Mouse (Mus musculus): ENCODE measurements around the gene Nemf.
A peak's percentile ranks its signal among the peaks of the same experiment; 100 is the strongest.

Gene Nemf

DNA sequence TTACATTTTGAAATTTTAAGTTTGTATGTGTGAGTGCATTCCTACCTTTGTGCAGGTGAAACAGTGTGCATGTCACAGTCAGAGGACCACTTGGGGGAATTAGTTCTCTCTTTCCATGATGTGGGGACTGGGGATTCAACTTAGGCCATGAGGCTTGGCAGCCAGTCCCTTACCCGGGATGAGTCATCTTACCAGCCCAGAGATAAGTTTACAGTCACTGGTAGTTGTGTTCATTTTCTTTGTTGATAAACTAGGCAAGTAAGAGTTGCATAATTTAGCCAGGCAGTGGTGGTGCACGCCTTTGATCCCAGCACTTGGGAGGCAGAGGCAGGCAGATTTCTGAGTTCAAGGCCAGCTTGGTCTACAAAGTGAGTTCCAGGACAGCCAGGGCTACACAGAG is 52.9 kb downstream of the Nemf start:
- no peak for DNase-seq (ENCODE audit: low spot score in 2 of 2)

- no peak for DNase-seq (ENCODE audit: low spot score in 2 of 2)
These were observed 54.8 kb downstream of the Nemf start for GRCm38 (mm10) chr12:69302171-69302570.

GRCm38 (mm10) chr12:69300391-69300790 is 56.6 kb downstream of the Nemf start:
- no peak for DNase-seq (ENCODE audit: low spot score in 2 of 2)

GRCm38 (mm10) chr12:69299831-69300230 is 57.1 kb downstream of the Nemf start:
- no peak for DNase-seq (ENCODE audit: low spot score in 2 of 2)

DNA sequence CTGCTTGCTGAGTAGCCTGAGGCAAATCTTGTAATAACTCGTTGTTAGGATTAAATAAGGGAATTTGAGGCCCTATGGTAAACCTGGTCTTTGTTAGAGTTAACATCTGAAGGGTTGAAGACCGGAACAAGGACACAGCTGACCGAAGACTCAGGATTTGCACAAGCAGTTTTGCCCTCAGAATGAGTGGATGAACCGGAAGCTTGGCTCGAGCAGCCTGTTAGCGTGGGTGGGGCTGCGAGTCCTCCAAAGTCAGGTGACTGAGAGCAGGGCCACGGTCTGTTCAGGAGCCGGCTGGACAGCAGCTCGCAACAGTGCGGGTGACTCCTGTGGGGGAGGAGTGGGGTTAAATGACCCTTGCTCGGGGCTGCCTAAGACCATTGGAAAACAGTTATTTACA is 57.7 kb downstream of the Nemf start:
- peak in 1 of 2 experiments; percentile 27 for DNase-seq (ENCODE audit: low spot score in 2 of 2)

GRCm38 (mm10) chr12:69298281-69298680 is 58.7 kb downstream of the Nemf start:
- no peak for DNase-seq (ENCODE audit: low spot score in 2 of 2)

DNA sequence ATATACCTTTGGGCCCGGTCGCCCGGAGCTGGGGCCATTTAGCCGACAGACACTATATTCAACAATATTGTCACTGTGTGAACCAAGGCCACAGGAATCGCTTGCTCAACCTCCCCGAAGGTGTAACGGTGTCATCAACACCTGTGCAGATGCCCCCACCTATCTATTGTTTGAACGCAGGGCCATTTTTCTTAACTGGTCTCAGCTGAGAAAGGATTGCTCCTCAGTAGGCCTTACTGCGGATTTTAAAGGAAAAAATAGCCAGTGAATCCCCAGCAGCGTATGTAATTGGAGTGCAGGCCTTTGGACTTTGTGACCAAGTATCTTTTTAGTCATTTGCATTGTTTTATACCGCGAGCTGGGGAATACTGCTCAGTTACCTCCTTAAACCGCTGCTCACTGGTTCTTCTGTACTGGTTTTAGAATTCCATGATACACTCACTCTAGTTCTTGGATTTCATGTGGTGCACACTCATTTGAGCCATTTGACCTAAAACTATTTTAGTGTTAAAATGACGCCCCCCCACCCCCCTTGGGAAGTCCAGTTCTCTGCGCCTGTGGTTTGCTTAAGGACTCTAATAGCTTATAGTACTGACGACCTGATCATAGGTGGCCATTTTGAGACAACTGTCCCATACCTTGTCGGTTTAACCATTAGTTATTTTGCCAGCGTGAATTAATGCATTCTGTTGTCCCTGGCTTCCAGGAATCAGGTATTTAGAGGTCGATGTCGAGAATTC is 59.4 kb downstream of the Nemf start:
- DNase-seq (ENCODE audit: low spot score in 2 of 2): no peak

- DNase-seq (ENCODE audit: low spot score in 2 of 2): peak; percentile 87 to 90
These were observed 60.2 kb downstream of the Nemf start, which contains the start of gene Klhdc2 for GRCm38 (mm10) chr12:69296511-69297410. Gene Klhdc2, plus strand, starts transcription at chr12:69296681.

GRCm38 (mm10) chr12:69295651-69296050 is 61.3 kb downstream of the Nemf start:
- DNase-seq (ENCODE audit: low spot score in 2 of 2): no peak

DNA sequence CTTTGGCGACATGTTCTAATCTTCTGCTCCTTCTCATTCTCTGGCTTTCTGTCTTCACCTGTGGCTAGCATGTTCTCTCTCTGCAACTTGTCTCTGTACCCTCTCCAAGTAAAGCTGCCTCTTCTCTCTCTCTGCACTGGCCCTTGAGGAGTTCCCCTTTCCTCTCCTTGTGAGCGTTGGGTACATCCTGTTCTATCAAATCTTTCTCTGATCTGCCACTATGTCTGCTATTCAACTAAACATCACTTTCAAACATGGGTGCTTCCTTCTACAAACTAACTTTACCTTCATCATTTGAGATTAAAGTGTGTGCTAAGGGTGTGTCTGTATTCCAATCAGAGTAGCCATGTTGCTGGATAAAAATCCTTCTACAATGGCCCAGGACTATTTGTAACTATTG is 62.0 kb downstream of the Nemf start:
- no peak for DNase-seq (ENCODE audit: low spot score in 2 of 2)

- no peak for DNase-seq (ENCODE audit: low spot score in 2 of 2)
These were observed 63.1 kb downstream of the Nemf start for GRCm38 (mm10) chr12:69293815-69294214.

DNA sequence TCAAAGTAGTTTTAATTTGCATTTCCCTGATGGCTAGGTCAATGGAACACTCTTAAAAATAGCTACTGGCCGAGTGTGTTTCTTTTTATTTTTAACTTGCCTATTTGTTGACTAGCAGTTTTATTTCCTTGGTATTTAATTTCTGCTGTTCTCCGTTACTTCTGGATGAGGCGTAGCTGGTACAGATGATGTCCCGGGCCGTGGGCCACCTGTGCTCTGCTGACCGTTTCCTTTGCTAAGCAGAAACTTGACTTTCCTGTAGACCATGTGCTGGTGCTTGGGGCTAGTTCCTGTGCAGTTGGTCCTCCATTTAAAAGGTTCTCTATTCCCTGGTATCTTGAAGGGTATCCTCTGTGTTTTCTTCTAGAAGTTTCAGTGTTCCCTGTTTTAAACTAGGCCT is 64.6 kb downstream of the Nemf start:
- DNase-seq (ENCODE audit: low spot score in 2 of 2): no peak

- no peak for DNase-seq (ENCODE audit: low spot score in 2 of 2)
These were observed 68.3 kb downstream of the Nemf start for GRCm38 (mm10) chr12:69288699-69289098.

- no peak for DNase-seq (ENCODE audit: low spot score in 2 of 2)
These were observed 69.4 kb downstream of the Nemf start for GRCm38 (mm10) chr12:69287535-69287934.

GRCm38 (mm10) chr12:69283146-69283545 is 73.8 kb downstream of the Nemf start:
- DNase-seq (ENCODE audit: low spot score in 2 of 2): no peak

GRCm38 (mm10) chr12:69280915-69281314 is 76.0 kb downstream of the Nemf start:
- DNase-seq (ENCODE audit: low spot score in 2 of 2): no peak

DNA sequence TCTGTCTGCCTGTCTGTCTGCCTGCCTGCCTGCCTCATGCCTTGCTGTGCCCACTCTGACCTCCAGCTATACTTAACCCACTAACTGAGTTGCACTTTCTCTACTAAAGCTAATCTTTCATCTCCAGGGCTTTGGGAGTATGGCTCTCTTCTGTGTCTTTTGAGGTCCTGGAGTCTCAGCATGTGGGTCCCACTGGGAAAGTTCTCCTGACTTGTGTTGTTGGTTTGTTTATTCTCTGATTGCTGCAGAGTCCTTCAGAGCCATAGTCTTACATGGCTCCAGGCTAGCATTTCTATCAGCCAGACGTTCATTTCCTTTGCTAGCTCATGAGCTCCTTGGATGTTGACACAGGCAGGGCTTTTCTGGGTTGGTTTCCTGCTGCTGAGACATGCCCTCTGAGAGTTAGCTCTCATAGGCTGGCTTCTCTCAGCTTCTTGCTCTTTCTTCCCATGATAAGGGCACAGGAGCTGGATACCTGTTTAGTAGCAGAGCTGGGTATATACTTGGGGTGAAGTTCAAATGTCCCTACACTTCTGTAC is 77.0 kb downstream of the Nemf start:
- DNase-seq (ENCODE audit: low spot score in 2 of 2): no peak

DNA sequence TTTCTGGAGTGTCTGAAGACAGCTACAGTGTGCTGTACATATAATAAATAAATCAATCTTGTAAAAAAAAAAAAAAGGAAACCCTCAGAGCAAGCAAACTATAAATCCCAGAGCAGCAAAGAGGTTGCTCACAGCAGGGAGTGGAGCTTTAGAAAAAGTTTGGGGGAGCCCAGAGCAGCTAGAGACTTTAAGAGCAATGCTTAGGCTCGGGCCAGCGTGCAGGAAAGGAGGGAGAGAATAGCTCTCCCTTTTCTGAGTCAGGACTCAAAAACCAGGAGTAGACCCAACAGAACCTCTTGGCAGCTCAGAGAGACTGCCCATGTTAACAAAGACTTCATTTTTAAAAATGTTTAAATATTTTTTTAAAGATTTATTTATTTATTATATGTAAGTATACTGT is 88.0 kb downstream of the Nemf start:
- no peak for DNase-seq (ENCODE audit: low spot score in 2 of 2)

- DNase-seq (ENCODE audit: low spot score in 2 of 2): no peak
These were observed 88.9 kb downstream of the Nemf start for GRCm38 (mm10) chr12:69267956-69268632.

GRCm38 (mm10) chr12:69265031-69265430 is 91.9 kb downstream of the Nemf start:
- no peak for DNase-seq (ENCODE audit: low spot score in 2 of 2)

DNA sequence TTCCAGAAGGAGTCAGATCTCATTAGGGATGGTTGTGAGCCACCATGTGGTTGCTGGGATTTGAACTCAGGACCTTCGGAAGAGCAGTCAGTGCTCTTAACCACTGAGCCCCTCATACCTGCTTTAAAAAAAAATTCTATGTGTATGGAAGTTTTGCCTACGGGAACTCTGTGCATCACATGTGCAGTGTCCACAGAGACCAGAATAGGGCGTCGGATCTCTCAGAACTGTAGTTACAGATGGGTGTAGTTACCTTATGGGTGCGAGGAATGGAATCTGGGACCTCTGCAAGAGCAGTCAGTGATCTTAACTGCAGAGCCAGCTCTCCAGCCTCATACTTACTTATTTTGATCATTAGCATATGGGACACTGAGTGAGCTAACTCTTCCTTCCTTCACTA is 94.7 kb downstream of the Nemf start:
- no peak for DNase-seq (ENCODE audit: low spot score in 2 of 2)

Measured in urinary bladder, postnatal 4 days (tissue).